Mouse (Mus musculus) liver, embryonic 15.5 days (tissue): Measurements from ENCODE around the gene Zcchc14. TPM values are rescaled to one million over a fixed set of nuclear protein-coding genes. Genes with fewer than 3 reads are reported as not detected.
A peak's percentile ranks its signal among the peaks of the same experiment; 100 is the strongest.

Experiments used
- ATAC-seq: fragments of 200-750 bp; cut with Nextera tagmentation; 2 replicates; pipeline ENCODE4 v1.8.0; 2017; ENCODE audit warnings: moderate number of reproducible peaks, mild to moderate bottlenecking, moderate library complexity; ENCODE audit not compliant: insufficient read depth
- H3K27ac ChIP-seq: fragments of 300-500 bp; sonication (generic); replicated peaks from 2 replicates; pipeline ENCODE4 v1.5.1; 2015; ENCODE audit warnings: mild to moderate bottlenecking, inconsistent platforms
- H3K27me3 ChIP-seq: fragments of 300-500 bp; sonication (generic); 2 replicates; pipeline ENCODE4 v1.6.1; 2015; ENCODE audit warnings: mild to moderate bottlenecking, inconsistent platforms
- H3K36me3 ChIP-seq: fragments of 300-500 bp; sonication (generic); replicated peaks from 2 replicates; pipeline ENCODE4 v1.6.1; 2015; ENCODE audit warnings: moderate library complexity, mild to moderate bottlenecking, inconsistent platforms
- H3K4me1 ChIP-seq: fragments of 300-500 bp; sonication (generic); replicated peaks from 2 replicates; pipeline ENCODE4 v1.6.1; 2015; ENCODE audit warnings: inconsistent platforms
- H3K4me2 ChIP-seq: fragments of 300-500 bp; sonication (generic); 2 replicates; pipeline ENCODE4 v1.6.1; 2015; ENCODE audit warnings: moderate library complexity, mild to moderate bottlenecking, inconsistent platforms
- H3K4me3 ChIP-seq: fragments of 300-500 bp; sonication (generic); replicated peaks from 2 replicates; pipeline ENCODE4 v1.5.1; 2015; ENCODE audit warnings: mild to moderate bottlenecking, inconsistent platforms
- H3K9ac ChIP-seq: fragments of 300-500 bp; sonication (generic); 2 replicates; pipeline ENCODE4 v1.6.1; 2015; ENCODE audit warnings: moderate library complexity, mild to moderate bottlenecking, inconsistent platforms
- H3K9me3 ChIP-seq: fragments of 300-500 bp; sonication (generic); replicated peaks from 2 replicates; pipeline ENCODE4 v1.6.1; 2016; ENCODE audit warnings: inconsistent platforms
- WGBS: fragments of 180-500 bp; shearing (Covaris S2); methylation state at CpG from one replicate; pipeline ENCODE4 v1.1.7; 2015; ENCODE audit warnings: mixed read lengths; ENCODE audit not compliant: insufficient replicate concordance; 5-methylcytosine and 5-hydroxymethylcytosine counted together
- polyA plus RNA-seq: library from polyadenylated mRNA; unstranded; fragments of >200 nt; fragmentation: Nextera tagmentation; extraction: Ambion mirVana; gene quantifications from 2 replicates; pipeline ENCODE4 v1.2.1, GENCODE M21; 2015

Gene Zcchc14
- polyA plus RNA-seq, 1 experiment from 2014 or later: 0.89 TPM

DNA sequence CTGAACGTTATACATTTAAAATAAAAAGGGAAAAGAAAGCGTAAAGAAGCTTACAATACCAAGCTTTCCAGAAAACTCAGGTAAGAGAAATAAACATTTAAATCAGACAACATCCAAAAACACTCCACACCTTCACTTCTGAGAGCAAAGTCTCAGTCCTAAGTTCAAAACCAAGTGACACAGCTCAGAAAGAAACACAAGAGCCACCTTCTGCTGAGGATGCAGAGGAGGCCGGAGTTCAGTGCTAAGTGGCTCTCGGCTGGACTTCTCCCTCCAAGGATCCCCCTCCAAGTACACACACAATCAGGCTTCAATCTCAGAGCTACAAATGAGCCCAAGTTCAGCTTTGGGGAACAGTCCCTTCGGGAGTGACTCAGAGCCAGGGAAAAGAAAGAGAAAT lies 3.3 kb downstream of the Zcchc14 start:
- 61% methylated on average over 5 of the region's 5 CpGs for WGBS
- Histone ChIP-seq H3K4me3 (no peak overlapping the region), H3K4me1 (peaks cover 20% of the 10 kb centered on the region), H3K9me3 (no peaks in the 10 kb centered on the region), H3K4me2 (no peak overlapping the region), H3K27ac (no peak overlapping the region), H3K27me3 (peaks cover 65% of the 10 kb centered on the region), H3K9ac (no peak overlapping the region), H3K36me3 (no peaks in the 10 kb centered on the region)
- no peak for ATAC-seq

DNA sequence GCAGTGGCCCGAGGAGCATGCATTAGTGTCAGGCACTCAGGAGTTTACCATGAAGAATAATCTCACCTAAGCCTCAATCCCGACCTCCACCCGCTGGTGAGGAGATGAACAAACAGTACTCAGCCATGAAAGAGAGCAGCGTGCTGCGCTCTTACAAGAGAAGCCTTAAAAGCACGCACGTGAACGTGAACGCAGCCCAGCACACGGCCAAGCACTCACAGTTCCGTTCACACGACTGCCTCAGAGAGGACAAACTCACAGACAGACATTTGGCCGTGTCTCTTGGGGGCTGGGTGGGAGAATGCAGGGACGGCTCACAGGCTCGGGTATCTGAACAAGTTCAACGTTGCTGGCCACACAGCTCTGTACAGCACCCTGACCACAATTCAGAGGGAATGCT lies 4.2 kb downstream of the Zcchc14 start:
- Histone ChIP-seq H3K4me3 (no peak overlapping the region), H3K4me2 (no peak overlapping the region), H3K4me1 (peaks cover 20% of the 10 kb centered on the region), H3K27ac (no peak overlapping the region), H3K9ac (no peak overlapping the region), H3K36me3 (no peaks in the 10 kb centered on the region), H3K27me3 (peaks cover 55% of the 10 kb centered on the region), H3K9me3 (no peaks in the 10 kb centered on the region)
- ATAC-seq: no peak
- 57% methylated on average over 16 of the region's 16 CpGs for WGBS

DNA sequence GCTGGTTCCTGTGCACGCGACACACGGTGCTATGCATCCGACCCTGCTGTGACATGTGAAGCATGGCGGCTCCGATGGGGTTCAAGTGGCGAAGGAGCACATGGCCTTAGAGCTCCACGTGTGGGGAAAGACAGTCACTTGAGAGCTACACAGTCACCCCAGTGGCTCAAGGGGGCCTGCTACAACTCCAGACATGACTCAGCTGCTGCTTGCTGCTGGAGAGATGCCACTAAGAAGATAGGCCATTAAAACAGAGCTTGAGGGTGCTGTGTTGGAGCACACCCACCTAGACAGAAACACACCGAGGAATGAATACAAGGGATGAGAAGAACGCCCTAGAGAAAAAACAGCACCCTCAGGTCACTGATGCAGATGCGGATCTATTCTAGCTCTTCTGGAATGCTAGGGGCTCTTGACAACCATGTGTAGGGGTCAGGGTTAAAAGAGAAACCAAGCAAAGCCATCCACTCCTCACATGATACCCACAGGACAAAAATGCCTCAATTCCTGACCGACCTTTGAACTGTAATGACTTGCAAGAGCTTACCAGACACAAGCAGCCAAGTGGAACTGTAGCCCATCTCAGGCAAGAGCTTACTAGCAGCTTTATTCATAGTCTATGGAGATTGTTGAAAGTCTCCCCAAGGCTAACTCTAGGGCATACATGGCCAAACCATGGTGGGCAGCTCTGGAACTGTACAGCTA lies 5.0 kb downstream of the Zcchc14 start:
- ATAC-seq: no peak
- H3K4me2 ChIP-seq: no peak overlapping the region
- no peak overlapping the region for H3K4me3 ChIP-seq
- no peaks in the 10 kb centered on the region for H3K9me3 ChIP-seq
- H3K9ac ChIP-seq: no peak overlapping the region
- 78% methylated on average over 12 of the region's 12 CpGs for WGBS
- no peaks in the 10 kb centered on the region for H3K36me3 ChIP-seq
- H3K27ac ChIP-seq: no peak overlapping the region
- peaks cover 47% of the 10 kb centered on the region for H3K27me3 ChIP-seq
- peaks cover 20% of the 10 kb centered on the region for H3K4me1 ChIP-seq

DNA sequence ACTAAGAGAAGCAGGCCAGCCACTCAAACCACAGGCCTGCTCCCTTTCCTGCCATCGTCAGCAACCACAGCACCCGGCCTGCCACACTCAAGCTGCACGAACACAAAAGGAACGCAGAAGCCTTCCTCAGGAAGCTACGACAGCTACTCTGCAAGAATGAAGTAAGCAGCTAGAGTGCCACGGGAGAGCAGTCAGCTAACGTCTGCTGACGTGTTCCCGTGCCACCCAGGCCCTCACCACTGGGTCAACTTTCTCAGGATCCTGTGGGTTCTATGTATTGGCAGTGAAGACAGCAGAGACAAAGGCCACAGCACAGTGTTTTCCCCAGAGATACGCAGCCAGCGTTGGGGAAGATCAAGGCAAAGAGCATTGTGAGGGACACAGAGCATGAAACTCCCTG lies 9.3 kb downstream of the Zcchc14 start:
- ATAC-seq: no peak
- Histone ChIP-seq H3K4me1 (peaks cover 8% of the 10 kb centered on the region; the same call in 1 of the 2 replicates), H3K4me2 (no peak overlapping the region), H3K27me3 (peaks cover 11% of the 10 kb centered on the region; the same call in 1 of the 2 replicates), H3K9me3 (no peaks in the 10 kb centered on the region), H3K9ac (no peak overlapping the region), H3K36me3 (no peaks in the 10 kb centered on the region), H3K27ac (no peak overlapping the region), H3K4me3 (no peak overlapping the region)
- WGBS: 22% methylated on average over 11 of the region's 11 CpGs

DNA sequence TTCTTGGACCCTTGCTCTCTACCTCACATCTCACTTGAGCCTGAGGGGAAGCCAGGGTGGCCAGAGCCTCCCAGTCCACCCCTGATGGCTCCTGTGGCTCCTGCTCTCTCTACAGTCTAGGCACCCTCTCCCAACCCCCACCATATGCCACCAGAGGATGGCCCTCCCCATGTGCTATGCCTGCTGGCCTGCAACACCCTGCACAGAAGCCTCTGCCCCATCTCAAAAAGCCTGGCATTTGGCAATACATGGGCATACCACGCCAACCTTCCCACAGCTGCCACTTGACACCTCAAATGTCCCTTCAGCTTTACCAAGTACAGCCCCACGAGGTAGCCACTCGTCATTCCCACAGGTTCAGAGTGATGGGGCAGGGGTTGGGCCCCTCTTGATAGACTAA lies 9.9 kb downstream of the Zcchc14 start:
- H3K36me3 ChIP-seq: no peaks in the 10 kb centered on the region
- no peak overlapping the region for H3K9ac ChIP-seq
- no peaks in the 10 kb centered on the region for H3K9me3 ChIP-seq
- ATAC-seq: no peak
- no peak overlapping the region for H3K4me3 ChIP-seq
- no peak overlapping the region for H3K27ac ChIP-seq
- H3K4me2 ChIP-seq: no peak overlapping the region
- WGBS: 46% methylated on average over 3 of the region's 3 CpGs
- peaks cover 6% of the 10 kb centered on the region; the same call in 1 of the 2 replicates for H3K27me3 ChIP-seq
- peaks cover 2% of the 10 kb centered on the region; the same call in 1 of the 2 replicates for H3K4me1 ChIP-seq

DNA sequence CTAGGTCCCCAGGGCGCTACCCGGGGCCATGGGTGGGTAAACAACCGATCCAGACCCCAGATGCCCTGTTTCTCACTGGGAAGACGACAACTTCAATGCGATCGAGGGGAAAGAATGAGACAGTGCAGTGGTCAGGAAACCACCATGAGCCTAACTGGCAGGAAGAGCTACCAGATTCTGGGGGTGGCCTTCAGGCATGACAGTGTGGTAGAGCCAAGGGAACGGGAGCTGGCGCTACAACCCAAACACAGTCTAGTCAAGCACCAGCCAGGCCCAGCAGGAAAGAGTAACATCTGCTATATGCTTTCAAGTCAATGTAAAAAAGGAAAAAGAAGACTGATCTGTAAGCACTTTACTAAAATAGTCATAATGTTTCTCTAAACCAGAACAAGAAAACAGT lies 16.5 kb downstream of the Zcchc14 start:
- H3K9me3 ChIP-seq: no peaks in the 10 kb centered on the region
- H3K27me3 ChIP-seq: no peaks in the 10 kb centered on the region
- H3K4me1 ChIP-seq: no peaks in the 10 kb centered on the region
- H3K27ac ChIP-seq: 0 out of 2 replicates have a peak overlapping the region, but pooled peaks have one; percentile 21
- no peak overlapping the region for H3K4me2 ChIP-seq
- no peak overlapping the region for H3K9ac ChIP-seq
- ATAC-seq: no peak
- no peak overlapping the region for H3K4me3 ChIP-seq
- no peaks in the 10 kb centered on the region for H3K36me3 ChIP-seq
- 59% methylated on average over 8 of the region's 8 CpGs for WGBS

DNA sequence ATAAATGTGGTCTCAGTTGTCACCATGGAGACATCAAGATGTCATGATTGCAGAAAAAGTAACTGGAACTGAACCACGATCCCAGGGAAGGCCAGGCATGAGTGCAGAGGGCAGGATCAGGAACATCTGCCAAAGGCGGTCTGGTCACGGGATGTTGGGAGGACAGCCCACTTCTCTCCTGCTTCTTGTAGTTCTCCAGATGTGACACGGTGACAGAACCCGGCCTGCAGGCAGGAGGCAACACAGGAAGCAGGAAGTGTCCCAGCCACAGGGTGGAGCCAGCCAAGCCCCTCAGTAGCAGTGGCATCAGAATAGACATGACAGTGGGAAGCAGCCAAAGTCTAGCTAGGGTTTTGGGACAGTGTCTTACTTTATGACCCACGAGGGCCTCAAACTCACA lies 17.2 kb downstream of the Zcchc14 start:
- 28% methylated on average over 6 of the region's 6 CpGs for WGBS
- H3K9ac ChIP-seq: no peak overlapping the region
- ATAC-seq: no peak
- H3K27me3 ChIP-seq: no peaks in the 10 kb centered on the region
- no peak overlapping the region for H3K4me3 ChIP-seq
- no peaks in the 10 kb centered on the region for H3K4me1 ChIP-seq
- H3K4me2 ChIP-seq: no peak overlapping the region
- H3K9me3 ChIP-seq: no peaks in the 10 kb centered on the region
- no peak overlapping the region for H3K27ac ChIP-seq
- no peaks in the 10 kb centered on the region for H3K36me3 ChIP-seq

DNA sequence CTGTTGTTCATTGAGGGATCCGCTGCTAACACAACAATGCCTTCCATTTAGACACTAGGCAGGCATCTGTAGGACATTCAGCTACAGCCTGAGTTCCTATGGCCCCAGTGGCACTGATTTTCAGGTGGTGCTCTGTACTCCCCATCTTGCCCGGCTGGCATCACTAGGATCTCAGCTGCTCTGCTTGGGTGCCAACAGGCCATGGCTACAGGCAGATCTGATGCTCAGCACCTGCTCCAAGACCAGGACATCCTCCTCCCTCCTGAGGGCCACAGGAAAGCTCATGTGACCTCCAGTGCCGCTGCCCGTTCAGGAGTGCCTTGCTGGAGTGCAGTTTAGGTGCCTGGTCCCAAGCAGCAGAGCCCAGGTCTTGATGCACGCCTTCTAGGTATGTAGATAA lies 20.3 kb downstream of the Zcchc14 start:
- H3K27ac ChIP-seq: 0 out of 2 replicates have a peak overlapping the region, but pooled peaks have one; percentile 14
- 61% methylated on average over 5 of the region's 5 CpGs for WGBS

DNA sequence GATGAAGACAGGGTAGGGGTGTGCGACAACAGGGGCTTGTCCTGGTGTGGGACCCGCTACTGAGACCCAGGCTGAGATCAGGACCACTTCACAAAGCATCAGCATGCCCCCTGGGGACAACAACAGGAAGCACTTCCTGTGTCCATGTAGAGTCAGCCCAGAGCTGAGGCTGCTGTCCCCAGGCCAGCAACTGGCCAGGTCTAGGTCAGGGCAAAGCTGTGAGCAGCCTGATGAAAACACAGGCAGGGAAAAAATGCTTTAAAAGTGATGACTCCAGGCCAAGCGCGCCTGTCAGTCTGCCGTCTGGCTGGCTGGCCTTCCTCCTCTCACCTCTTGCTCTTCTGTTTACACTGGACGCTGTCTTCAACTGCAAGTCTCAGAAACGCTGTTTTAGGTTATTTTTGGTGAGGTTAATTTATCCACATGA lies 21.0 kb downstream of the Zcchc14 start:
- Histone ChIP-seq H3K9ac (no peak overlapping the region), H3K4me3 (no peak overlapping the region), H3K4me2 (no peak overlapping the region), H3K36me3 (peaks cover 7% of the 10 kb centered on the region; the same call in 1 of the 2 replicates), H3K27ac (no peak overlapping the region; the same call in 1 of the 2 replicates), H3K9me3 (no peaks in the 10 kb centered on the region), H3K4me1 (no peaks in the 10 kb centered on the region), H3K27me3 (no peaks in the 10 kb centered on the region)
- 50% methylated on average over 7 of the region's 7 CpGs for WGBS
- ATAC-seq: peak; percentile 68; the same call in 1 of the 2 replicates

More for the DNA sequence above, 20.3 kb downstream of the Zcchc14 start:
- H3K27me3 ChIP-seq: no peaks in the 10 kb centered on the region
- peaks cover 7% of the 10 kb centered on the region; the same call in 1 of the 2 replicates for H3K36me3 ChIP-seq
- no peaks in the 10 kb centered on the region for H3K4me1 ChIP-seq
- H3K4me3 ChIP-seq: no peak overlapping the region
- no peak overlapping the region for H3K9ac ChIP-seq
- H3K4me2 ChIP-seq: no peak overlapping the region
- ATAC-seq: no peak
- no peaks in the 10 kb centered on the region for H3K9me3 ChIP-seq

DNA sequence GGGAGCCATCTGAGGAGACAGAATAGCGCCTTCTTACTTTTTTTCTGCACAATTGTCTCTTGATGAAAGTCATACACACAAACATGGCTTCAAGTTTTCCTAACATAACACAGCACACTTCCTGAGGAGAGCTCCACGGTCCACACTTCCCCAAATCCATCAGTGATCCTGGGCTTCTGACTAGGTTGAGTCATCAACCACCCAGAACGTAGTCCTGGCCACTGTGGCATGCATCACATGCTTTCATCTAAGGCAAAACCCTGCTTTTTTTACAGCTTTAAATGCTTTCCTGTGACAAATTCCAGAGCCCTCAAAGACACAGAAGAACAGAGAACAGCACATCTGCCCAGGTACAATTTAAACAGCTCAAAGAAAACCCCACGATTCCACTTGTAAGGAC lies 24.0 kb downstream of the Zcchc14 start:
- Histone ChIP-seq H3K4me3 (no peak overlapping the region), H3K9me3 (no peaks in the 10 kb centered on the region), H3K27me3 (no peaks in the 10 kb centered on the region), H3K36me3 (peaks cover 7% of the 10 kb centered on the region; the same call in 1 of the 2 replicates), H3K4me1 (no peaks in the 10 kb centered on the region), H3K4me2 (no peak overlapping the region), H3K27ac (no peak overlapping the region), H3K9ac (no peak overlapping the region)
- 52% methylated on average over 4 of the region's 4 CpGs for WGBS
- no peak for ATAC-seq

DNA sequence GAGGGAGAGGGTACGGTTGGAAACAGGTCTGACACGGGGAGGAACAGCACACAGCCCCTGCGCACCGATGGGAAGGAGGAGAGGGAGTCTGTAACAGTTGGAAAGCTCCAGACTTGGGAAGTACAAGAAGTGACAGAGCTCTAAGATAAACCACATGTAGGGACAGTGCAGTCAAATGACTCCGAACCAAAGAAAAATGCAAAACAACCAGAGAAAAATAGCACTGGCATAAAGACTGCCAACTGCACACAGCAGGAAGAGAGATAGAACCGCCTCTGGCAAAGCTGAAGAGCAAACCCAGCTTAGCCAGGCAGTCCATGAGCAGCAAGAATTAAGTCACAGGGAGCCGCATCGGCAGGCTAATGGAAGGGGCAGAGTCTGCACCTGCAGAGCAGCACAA lies 29.7 kb downstream of the Zcchc14 start:
- H3K9ac ChIP-seq: no peak overlapping the region
- no peak overlapping the region for H3K4me2 ChIP-seq
- peaks cover 3% of the 10 kb centered on the region; the same call in 1 of the 2 replicates for H3K36me3 ChIP-seq
- no peak overlapping the region for H3K4me3 ChIP-seq
- H3K4me1 ChIP-seq: 0 out of 2 replicates have a peak, but pooled peaks cover 7% of the 10 kb centered on the region
- WGBS: 74% methylated on average over 8 of the region's 8 CpGs
- no peak for ATAC-seq
- no peak overlapping the region for H3K27ac ChIP-seq
- no peaks in the 10 kb centered on the region for H3K27me3 ChIP-seq
- H3K9me3 ChIP-seq: no peaks in the 10 kb centered on the region
